Mouse (Mus musculus) E14TG2a.4 (cell line): Measurements from ENCODE around the gene 4933424G06Rik.

Source experiments
- CTCF ChIP-seq: conservative IDR thresholded peaks from 2 replicates; pipeline ENCODE4 v1.5.1; 2014; ENCODE audit warnings: low read length
- NANOG ChIP-seq: IDR thresholded peaks from 2 replicates; pipeline ENCODE4 v1.6.1; 2014; ENCODE audit warnings: borderline replicate concordance, low read length, mixed read lengths

DNA sequence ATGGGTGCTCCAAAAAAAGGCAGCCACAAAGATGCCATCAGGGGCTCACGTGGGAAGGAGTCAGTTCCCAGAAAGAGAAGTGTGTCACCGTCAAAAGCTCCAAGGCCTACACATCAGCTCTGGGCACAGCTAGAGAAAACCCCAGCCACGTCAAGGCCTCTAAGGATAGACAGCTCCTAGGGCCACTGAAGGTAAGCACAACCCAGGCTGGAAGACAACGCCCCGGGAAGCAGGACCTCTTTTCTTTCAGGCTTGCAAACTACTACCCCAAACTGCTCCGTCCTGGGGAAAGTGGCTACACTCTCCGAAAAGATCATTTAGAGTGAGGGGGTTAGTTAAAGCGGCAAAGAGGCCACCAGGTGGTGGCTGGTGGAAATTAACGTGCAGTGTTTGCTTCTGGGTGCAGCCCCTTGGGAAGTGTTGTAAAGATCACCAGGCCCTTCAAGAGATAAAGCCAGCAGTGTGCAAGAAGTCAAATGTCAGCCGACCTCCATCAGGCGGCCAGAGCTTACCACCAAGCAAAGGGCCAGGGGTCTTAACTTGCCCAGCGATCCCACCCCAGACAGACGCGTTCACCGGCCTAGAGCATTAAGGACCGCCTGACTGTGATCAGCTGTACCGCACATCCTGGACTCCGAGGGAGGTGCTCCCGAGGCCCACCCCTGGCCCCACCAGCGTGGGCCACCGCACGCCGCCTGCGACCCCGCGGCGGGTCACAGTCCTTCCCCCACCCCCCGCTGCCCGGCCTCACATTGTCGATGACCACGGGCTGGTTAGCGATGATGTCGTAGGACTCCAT lies 695 bp upstream of the 4933424G06Rik start:
- peak; percentile 7; the same call in 1 of the 2 replicates for TF ChIP-seq CTCF
- TF ChIP-seq NANOG = no peak
